Mouse (Mus musculus) heart, adult 2 months (tissue): Measurements from ENCODE around the gene Zfp638.
"Not testable (repeated sequence)": the region's sequence is repeated elsewhere in the genome, so short reads cannot be mapped to it uniquely, and the experiment has no call there.

ENCODE experiments used
- CTCF ChIP-seq: fragments of 200-600 bp; IDR thresholded peaks from 2 replicates; pipeline ENCODE4 v1.8.1; 2022; ENCODE audit warnings: antibody characterized with exemption, mild to moderate bottlenecking, moderate library complexity
- EP300 ChIP-seq: fragments of 200-500 bp; IDR thresholded peaks from 2 replicates; pipeline ENCODE4 v1.6.1; 2011; ENCODE audit warnings: low read depth, low read length, control low read depth; ENCODE audit not compliant: insufficient read depth
- POLR2A ChIP-seq: fragments of 200-500 bp; IDR thresholded peaks from 2 replicates; pipeline ENCODE4 v1.6.1; 2011; ENCODE audit warnings: mild to moderate bottlenecking, low read depth, low read length, control low read depth; ENCODE audit not compliant: insufficient read depth

- not testable (repeated sequence) for TF ChIP-seq CTCF, EP300, POLR2A
Measured at GRCm38 (mm10) chr6:83832393-83832792, 34.5 kb upstream of the Zfp638 start.
